Mouse (Mus musculus) heart, adult 2 months (tissue): ENCODE measurements around the gene Rnf220.

Source experiments
- CTCF ChIP-seq: fragments of 200-600 bp; IDR thresholded peaks from 2 replicates; pipeline ENCODE4 v1.8.1; 2022; ENCODE audit warnings: antibody characterized with exemption, mild to moderate bottlenecking, moderate library complexity
- EP300 ChIP-seq: fragments of 200-500 bp; IDR thresholded peaks from 2 replicates; pipeline ENCODE4 v1.6.1; 2011; ENCODE audit warnings: low read depth, low read length, control low read depth; ENCODE audit not compliant: insufficient read depth
- POLR2A ChIP-seq: fragments of 200-500 bp; IDR thresholded peaks from 2 replicates; pipeline ENCODE4 v1.6.1; 2011; ENCODE audit warnings: mild to moderate bottlenecking, low read depth, low read length, control low read depth; ENCODE audit not compliant: insufficient read depth

- TF ChIP-seq POLR2A, result no peak
- TF ChIP-seq EP300, result no peak
- TF ChIP-seq CTCF, result no peak
Measured at GRCm38 (mm10) chr4:117262987-117263386, 233.9 kb downstream of the Rnf220 start.
